Mouse (Mus musculus) neural tube, embryonic 11.5 days (tissue): ENCODE results near the gene Hand1. TPM values are rescaled to one million over a fixed set of nuclear protein-coding genes. Genes with fewer than 3 reads are reported as not detected.

Experiments
- ATAC-seq: fragments of 200-750 bp; cut with Nextera tagmentation; 2 replicates; pipeline ENCODE4 v1.8.0; 2017; ENCODE audit warnings: moderate number of reproducible peaks, mild to moderate bottlenecking, moderate TSS enrichment, moderate library complexity; ENCODE audit not compliant: insufficient read depth, low FRiP score, low TSS enrichment
- DNase-seq: peaks from one replicate; pipeline ENCODE4 v3.0.0-alpha.2; 2015; ENCODE audit warnings: low spot score
- H3K27ac ChIP-seq: fragments of 300-500 bp; sonication (generic); 2 replicates; pipeline ENCODE4 v1.5.1; 2014; ENCODE audit warnings: low read depth, mild to moderate bottlenecking, low read length
- H3K27me3 ChIP-seq: fragments of 300-500 bp; sonication (generic); 2 replicates; pipeline ENCODE4 v1.6.1; 2014; ENCODE audit warnings: mild to moderate bottlenecking, low read length, mixed read lengths; ENCODE audit not compliant: control insufficient read depth, insufficient read depth
- H3K36me3 ChIP-seq: fragments of 300-500 bp; sonication (generic); 2 replicates; pipeline ENCODE4 v1.6.1; 2014; ENCODE audit warnings: mild to moderate bottlenecking, low read length, moderate library complexity, mixed read lengths; ENCODE audit not compliant: control insufficient read depth, insufficient read depth
- H3K4me1 ChIP-seq: fragments of 300-500 bp; sonication (generic); 2 replicates; pipeline ENCODE4 v1.6.1; 2014; ENCODE audit warnings: low read length, mixed read lengths; ENCODE audit not compliant: control insufficient read depth, insufficient read depth
- H3K4me2 ChIP-seq: fragments of 300-500 bp; sonication (generic); 2 replicates; pipeline ENCODE4 v1.6.1; 2014; ENCODE audit warnings: low read depth, mild to moderate bottlenecking, moderate library complexity
- H3K4me3 ChIP-seq: fragments of 300-500 bp; sonication (generic); 2 replicates; pipeline ENCODE4 v1.5.1; 2014; ENCODE audit warnings: low read depth, low read length
- H3K9ac ChIP-seq: fragments of 300-500 bp; sonication (generic); 2 replicates; pipeline ENCODE4 v1.6.1; 2014; ENCODE audit warnings: mild to moderate bottlenecking, low read length
- H3K9me3 ChIP-seq: fragments of 300-500 bp; sonication (generic); 2 replicates; pipeline ENCODE4 v1.6.1; 2016; ENCODE audit warnings: low read length; ENCODE audit not compliant: control insufficient read depth
- WGBS: fragments of 180-500 bp; shearing (Covaris S2); extraction: QIAGEN DNeasy Blood & Tissue Kit; methylation state at CpG from one replicate; pipeline ENCODE4 v1.1.7; 2014; 5-methylcytosine and 5-hydroxymethylcytosine counted together
- polyA plus RNA-seq: library from polyadenylated mRNA; unstranded; fragments of >200 nt; fragmentation: Nextera tagmentation; extraction: Ambion mirVana; gene quantifications from 2 replicates; pipeline ENCODE4 v1.2.1, GENCODE M21; 2014

Hand1 gene
- polyA plus RNA-seq, 1 experiment from 2014 or later: 0.54 TPM

- H3K4me3 ChIP-seq: no peak overlapping the region
- no peak overlapping the region for H3K4me2 ChIP-seq
- H3K9me3 ChIP-seq: no peaks in the 10 kb centered on the region
- H3K27me3 ChIP-seq: no peaks in the 10 kb centered on the region
- H3K4me1 ChIP-seq: peaks cover 8% of the 10 kb centered on the region; the same call in 1 of the 2 replicates
- ATAC-seq (no peak), DNase-seq (no peak)
- no peak overlapping the region for H3K27ac ChIP-seq
- H3K9ac ChIP-seq: no peak overlapping the region
- H3K36me3 ChIP-seq: no peaks in the 10 kb centered on the region; the same call in 1 of the 2 replicates
- 41% methylated on average over 14 of the region's 14 CpGs for WGBS
Observed at GRCm38 (mm10) chr11:57779824-57780223, 52.8 kb downstream of the Hand1 start.

Other genes starting within 250 kb of the Hand1 start
- 12.5 and 12.6 TPM in 2 replicates for gene Galnt10, start 187.4 kb downstream of the Hand1 start, polyA plus RNA-seq
- gene Sap30l, start 31.2 kb downstream of the Hand1 start, polyA plus RNA-seq: 14.2 and 15.0 TPM in 2 replicates
- gene Larp1, start 176.2 kb upstream of the Hand1 start, polyA plus RNA-seq: 19.8 and 22.7 TPM in 2 replicates